Mouse (Mus musculus): ENCODE measurements around the gene H2-Eb1. TPM values are rescaled to one million over a fixed set of nuclear protein-coding genes. Genes with fewer than 3 reads are reported as not detected.

H2-Eb1 gene
- polyA plus RNA-seq, 1 experiment = not detected

GRCm38 (mm10) chr17:34316697-34317096 lies 11.0 kb downstream of the H2-Eb1 start:
- Histone ChIP-seq H3ac (ENCODE audit: control insufficient read depth, insufficient read length) (no peak overlapping the region), H3K4me3 (no peak overlapping the region)

GRCm38 (mm10) chr17:34317275-34317674 lies 11.6 kb downstream of the H2-Eb1 start:
- Histone ChIP-seq H3K4me3 (no peak overlapping the region), H3K4me2 (ENCODE audit: low read depth) (no peak overlapping the region), H3K36me3 (ENCODE audit: control insufficient read depth, insufficient read depth) (no peaks in the 10 kb centered on the region), H3K27me3 (ENCODE audit: control insufficient read depth, insufficient read depth, insufficient read length) (peaks cover 10% of the 10 kb centered on the region), H3K79me2 (ENCODE audit: control insufficient read depth, insufficient read depth) (no peaks in the 10 kb centered on the region), H3ac (ENCODE audit: control insufficient read depth, insufficient read length) (no peak overlapping the region)
- no peak for TF ChIP-seq CEBPB (IDR thresholded peaks at IDR 0.05; ENCODE audit: insufficient read depth, poor library complexity, severe bottlenecking)

More at GRCm38 (mm10) chr17:34316697-34317096, 11.0 kb downstream of the H2-Eb1 start:
- Histone ChIP-seq H3K4me2 (ENCODE audit: low read depth) (no peak overlapping the region), H3K36me3 (ENCODE audit: control insufficient read depth, insufficient read depth) (no peaks in the 10 kb centered on the region), H3K79me2 (ENCODE audit: control insufficient read depth, insufficient read depth) (no peaks in the 10 kb centered on the region), H3K27me3 (ENCODE audit: control insufficient read depth, insufficient read depth, insufficient read length) (peaks cover 14% of the 10 kb centered on the region)
- no peak for TF ChIP-seq MYOG (IDR thresholded peaks at IDR 0.05; ENCODE audit: control insufficient read depth in 1 of 3, insufficient read depth in 1 of 3, insufficient read length in 2 of 3, low read depth in 2 of 3)
- TF ChIP-seq E2F4 (IDR thresholded peaks at IDR 0.05; ENCODE audit: insufficient read depth) = no peak
- TF ChIP-seq POLR2A (IDR thresholded peaks at IDR 0.05; ENCODE audit: insufficient read length, low read depth) = no peak
- TF ChIP-seq USF1 (IDR thresholded peaks at IDR 0.05; ENCODE audit: low read depth) = no peak
- no peak for TF ChIP-seq REST (IDR thresholded peaks at IDR 0.05; ENCODE audit: insufficient read depth, insufficient read length)
- TF ChIP-seq TCF12 (IDR thresholded peaks at IDR 0.05; ENCODE audit: insufficient read depth, poor library complexity, severe bottlenecking) = no peak
- TF ChIP-seq MYOD1 (IDR thresholded peaks at IDR 0.05; ENCODE audit: control insufficient read depth in 1 of 3, insufficient read length in 2 of 3, low read depth in 2 of 3) = no peak
- no peak for TF ChIP-seq TCF3 (IDR thresholded peaks at IDR 0.05; ENCODE audit: insufficient read length, low read depth)
- TF ChIP-seq CEBPB (IDR thresholded peaks at IDR 0.05; ENCODE audit: insufficient read depth, poor library complexity, severe bottlenecking) = no peak
- no peak for TF ChIP-seq MAX (IDR thresholded peaks at IDR 0.05; ENCODE audit: low read depth)
- TF ChIP-seq POLR2AphosphoS2 (IDR thresholded peaks at IDR 0.05; ENCODE audit: insufficient read length, low read depth) = no peak
- no peak for TF ChIP-seq SRF (IDR thresholded peaks at IDR 0.05; ENCODE audit: control insufficient read depth, insufficient read length, low read depth)

DNA sequence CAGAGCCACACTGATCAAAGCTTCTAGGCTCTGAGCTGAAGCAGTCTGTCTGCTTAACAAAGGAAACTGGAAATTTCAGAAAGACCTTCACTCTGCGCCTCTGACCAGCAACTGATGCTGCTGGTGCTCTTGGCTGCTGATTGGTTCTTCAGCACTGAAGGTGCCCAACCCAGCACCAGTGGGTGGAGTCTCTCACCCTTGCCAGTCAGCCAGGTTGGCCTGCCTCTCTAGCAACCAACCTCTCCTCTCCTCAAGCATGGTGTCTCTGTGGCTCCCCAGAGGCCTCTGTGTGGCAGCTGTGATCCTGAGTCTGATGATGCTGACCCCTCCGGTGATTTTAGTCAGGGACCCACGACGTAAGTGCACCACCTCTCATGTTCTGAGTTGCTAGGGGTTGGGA lies 19.8 kb downstream of the H2-Eb1 start, which contains the start of gene H2-Eb2:
TSS of gene H2-Eb2 (plus strand) at position 230 of the 400 bp plus-strand sequence.
- Histone ChIP-seq H3K4me2 (ENCODE audit: low read depth) (no peak within 1 kb of the TSS), H3K27me3 (ENCODE audit: control insufficient read depth, insufficient read depth, insufficient read length) (no peaks in the 10 kb centered on the region), H3K36me3 (ENCODE audit: control insufficient read depth, insufficient read depth) (no peaks in the 10 kb centered on the region), H3ac (ENCODE audit: control insufficient read depth, insufficient read length) (no peak within 1 kb of the TSS), H3K4me3 (no peak within 1 kb of the TSS), H3K79me2 (ENCODE audit: control insufficient read depth, insufficient read depth) (no peaks in the 10 kb centered on the region)
- TF ChIP-seq POLR2A (IDR thresholded peaks at IDR 0.05; ENCODE audit: insufficient read length, low read depth) = no peak
- TF ChIP-seq POLR2AphosphoS2 (IDR thresholded peaks at IDR 0.05; ENCODE audit: insufficient read length, low read depth) = no peak
- TF ChIP-seq MAX (IDR thresholded peaks at IDR 0.05; ENCODE audit: low read depth) = no peak
- TF ChIP-seq USF1 (IDR thresholded peaks at IDR 0.05; ENCODE audit: low read depth) = no peak
- no peak for TF ChIP-seq MYOD1 (IDR thresholded peaks at IDR 0.05; ENCODE audit: control insufficient read depth in 1 of 3, insufficient read length in 2 of 3, low read depth in 2 of 3)
- no peak for TF ChIP-seq SRF (IDR thresholded peaks at IDR 0.05; ENCODE audit: control insufficient read depth, insufficient read length, low read depth)
- TF ChIP-seq TCF3 (IDR thresholded peaks at IDR 0.05; ENCODE audit: insufficient read length, low read depth) = no peak
- TF ChIP-seq E2F4 (IDR thresholded peaks at IDR 0.05; ENCODE audit: insufficient read depth) = no peak
- no peak for TF ChIP-seq MYOG (IDR thresholded peaks at IDR 0.05; ENCODE audit: control insufficient read depth in 1 of 3, insufficient read depth in 1 of 3, insufficient read length in 2 of 3, low read depth in 2 of 3)
- TF ChIP-seq REST (IDR thresholded peaks at IDR 0.05; ENCODE audit: insufficient read depth, insufficient read length) = no peak
- no peak for TF ChIP-seq TCF12 (IDR thresholded peaks at IDR 0.05; ENCODE audit: insufficient read depth, poor library complexity, severe bottlenecking)
- TF ChIP-seq CEBPB (IDR thresholded peaks at IDR 0.05; ENCODE audit: insufficient read depth, poor library complexity, severe bottlenecking) = no peak

DNA sequence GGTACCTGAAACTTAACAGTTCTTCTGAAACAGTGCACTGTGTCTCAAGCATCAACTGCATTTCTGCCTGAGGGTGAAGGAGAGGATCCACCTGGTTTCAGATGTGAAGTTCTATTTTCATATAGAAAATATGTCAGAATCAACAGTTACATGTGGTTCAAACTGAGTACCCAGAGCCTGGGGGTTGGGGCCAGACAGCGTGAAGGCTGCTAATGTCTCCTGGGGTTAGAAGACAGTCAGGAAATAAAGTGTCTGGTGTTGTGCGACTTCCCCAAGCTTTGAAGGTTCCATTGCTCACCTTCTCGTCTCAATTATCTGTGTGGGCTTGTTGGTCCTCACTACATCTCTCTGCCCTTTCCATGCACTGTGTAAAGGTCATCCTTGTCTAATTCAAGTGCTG lies 20.7 kb downstream of the H2-Eb1 start:
- Histone ChIP-seq H3ac (ENCODE audit: control insufficient read depth, insufficient read length) (no peak overlapping the region), H3K36me3 (ENCODE audit: control insufficient read depth, insufficient read depth) (no peaks in the 10 kb centered on the region), H3K4me2 (ENCODE audit: low read depth) (no peak overlapping the region), H3K79me2 (ENCODE audit: control insufficient read depth, insufficient read depth) (no peaks in the 10 kb centered on the region), H3K27me3 (ENCODE audit: control insufficient read depth, insufficient read depth, insufficient read length) (no peaks in the 10 kb centered on the region), H3K4me3 (no peak overlapping the region)
- TF ChIP-seq SRF (IDR thresholded peaks at IDR 0.05; ENCODE audit: control insufficient read depth, insufficient read length, low read depth) = no peak
- TF ChIP-seq MYOD1 (IDR thresholded peaks at IDR 0.05; ENCODE audit: control insufficient read depth in 1 of 3, insufficient read length in 2 of 3, low read depth in 2 of 3) = no peak
- TF ChIP-seq USF1 (IDR thresholded peaks at IDR 0.05; ENCODE audit: low read depth) = no peak
- no peak for TF ChIP-seq REST (IDR thresholded peaks at IDR 0.05; ENCODE audit: insufficient read depth, insufficient read length)
- TF ChIP-seq POLR2AphosphoS2 (IDR thresholded peaks at IDR 0.05; ENCODE audit: insufficient read length, low read depth) = no peak
- no peak for TF ChIP-seq CEBPB (IDR thresholded peaks at IDR 0.05; ENCODE audit: insufficient read depth, poor library complexity, severe bottlenecking)
- TF ChIP-seq MAX (IDR thresholded peaks at IDR 0.05; ENCODE audit: low read depth) = no peak
- TF ChIP-seq E2F4 (IDR thresholded peaks at IDR 0.05; ENCODE audit: insufficient read depth) = no peak
- TF ChIP-seq MYOG (IDR thresholded peaks at IDR 0.05; ENCODE audit: control insufficient read depth in 1 of 3, insufficient read depth in 1 of 3, insufficient read length in 2 of 3, low read depth in 2 of 3) = no peak
- no peak for TF ChIP-seq TCF12 (IDR thresholded peaks at IDR 0.05; ENCODE audit: insufficient read depth, poor library complexity, severe bottlenecking)
- no peak for TF ChIP-seq TCF3 (IDR thresholded peaks at IDR 0.05; ENCODE audit: insufficient read length, low read depth)
- TF ChIP-seq POLR2A (IDR thresholded peaks at IDR 0.05; ENCODE audit: insufficient read length, low read depth) = no peak

DNA sequence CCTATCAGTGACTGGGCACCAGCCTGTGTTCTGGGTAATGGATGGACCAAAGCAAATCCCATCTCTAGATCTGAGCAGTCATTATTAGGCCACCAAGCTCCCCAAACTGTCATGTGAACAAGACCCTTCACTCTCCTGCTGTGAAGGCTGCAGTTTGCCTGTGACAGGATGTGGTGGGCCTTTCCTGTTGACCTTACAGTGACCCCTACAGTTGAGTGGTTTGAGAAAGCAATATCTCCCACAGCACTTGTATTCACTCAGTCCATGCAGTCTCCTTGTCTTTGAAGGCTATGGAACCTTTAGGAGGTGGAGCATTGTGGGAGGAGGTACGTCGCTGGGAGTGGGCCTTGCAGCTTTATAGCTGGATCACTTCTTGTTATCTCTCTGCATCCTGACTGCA lies 24.1 kb downstream of the H2-Eb1 start:
- no peaks in the 10 kb centered on the region for H3K27me3 ChIP-seq (ENCODE audit: control insufficient read depth, insufficient read depth, insufficient read length)
- TF ChIP-seq POLR2A (IDR thresholded peaks at IDR 0.05; ENCODE audit: insufficient read length, low read depth) (no peak), SRF (IDR thresholded peaks at IDR 0.05; ENCODE audit: control insufficient read depth, insufficient read length, low read depth) (no peak), TCF3 (IDR thresholded peaks at IDR 0.05; ENCODE audit: insufficient read length, low read depth) (no peak), CEBPB (IDR thresholded peaks at IDR 0.05; ENCODE audit: insufficient read depth, poor library complexity, severe bottlenecking) (no peak), USF1 (IDR thresholded peaks at IDR 0.05; ENCODE audit: low read depth) (no peak), POLR2AphosphoS2 (IDR thresholded peaks at IDR 0.05; ENCODE audit: insufficient read length, low read depth) (no peak), TCF12 (IDR thresholded peaks at IDR 0.05; ENCODE audit: insufficient read depth, poor library complexity, severe bottlenecking) (no peak), MYOD1 (IDR thresholded peaks at IDR 0.05; ENCODE audit: control insufficient read depth in 1 of 3, insufficient read length in 2 of 3, low read depth in 2 of 3) (no peak), MYOG (IDR thresholded peaks at IDR 0.05; ENCODE audit: control insufficient read depth in 1 of 3, insufficient read depth in 1 of 3, insufficient read length in 2 of 3, low read depth in 2 of 3) (no peak), REST (IDR thresholded peaks at IDR 0.05; ENCODE audit: insufficient read depth, insufficient read length) (no peak), E2F4 (IDR thresholded peaks at IDR 0.05; ENCODE audit: insufficient read depth) (no peak), MAX (IDR thresholded peaks at IDR 0.05; ENCODE audit: low read depth) (no peak)
- no peaks in the 10 kb centered on the region for H3K36me3 ChIP-seq (ENCODE audit: control insufficient read depth, insufficient read depth)
- H3K4me2 ChIP-seq (ENCODE audit: low read depth) = no peak overlapping the region
- no peak overlapping the region for H3K4me3 ChIP-seq
- no peaks in the 10 kb centered on the region for H3K79me2 ChIP-seq (ENCODE audit: control insufficient read depth, insufficient read depth)
- no peak overlapping the region for H3ac ChIP-seq (ENCODE audit: control insufficient read depth, insufficient read length)

All from myocyte (in vitro differentiated cells).